Mouse (Mus musculus) T-cell, adult 2 months (primary cell): ENCODE measurements around the gene Dao.
A peak's percentile ranks its signal among the peaks of the same experiment; 100 is the strongest.

ENCODE experiments used
- DNase-seq: peaks from one replicate; pipeline ENCODE4 v3.0.0; 2022; ENCODE audit warnings: low spot score

Dao gene

GRCm38 (mm10) chr5:114028111-114028510 lies 24.6 kb downstream of the Dao start:
- DNase-seq: no peak

DNA sequence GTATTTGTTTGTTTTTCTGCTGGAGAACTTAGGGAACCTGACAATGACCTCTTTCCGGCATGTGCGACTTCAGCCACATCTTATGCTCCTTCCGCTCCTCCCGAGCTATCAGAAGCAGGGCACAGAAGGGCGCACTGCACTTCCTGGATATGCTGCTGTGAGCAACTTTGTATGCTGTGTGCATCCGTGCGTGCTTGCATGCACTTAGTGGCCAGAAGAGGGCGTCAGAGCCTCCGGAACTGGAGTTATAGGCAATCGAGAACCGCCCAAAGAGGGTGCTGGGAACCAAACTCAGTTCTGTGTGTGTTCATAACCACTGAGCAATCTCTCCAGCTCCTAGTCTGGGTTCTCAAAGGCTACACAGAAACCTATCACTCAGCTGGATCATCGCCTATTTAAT lies 27.1 kb downstream of the Dao start:
- DNase-seq: no peak

GRCm38 (mm10) chr5:114032161-114032763 lies 28.8 kb downstream of the Dao start:
- DNase-seq: no peak

GRCm38 (mm10) chr5:114034393-114034792 lies 30.9 kb downstream of the Dao start:
- no peak for DNase-seq

DNA sequence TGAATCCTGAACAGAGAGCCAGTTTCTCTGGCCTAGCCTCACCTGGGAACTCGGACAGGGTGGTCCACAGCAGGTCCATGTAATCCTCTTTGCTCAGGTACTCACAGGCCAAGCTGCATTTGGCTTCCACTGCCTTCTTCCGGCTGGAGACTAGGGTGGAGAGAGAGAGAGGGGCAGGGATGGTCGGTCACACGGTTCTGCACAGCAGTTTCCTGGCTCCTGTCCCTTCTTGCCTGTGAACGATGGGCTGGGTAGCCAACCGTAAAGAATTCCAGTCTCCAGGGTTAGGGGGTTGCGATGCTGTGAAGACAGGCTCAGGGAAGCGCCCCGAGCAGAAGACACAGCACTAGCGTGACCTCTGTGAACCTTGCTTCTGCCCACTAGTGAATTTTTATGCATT lies 31.6 kb downstream of the Dao start:
- no peak for DNase-seq

- DNase-seq: no peak
These were observed 37.0 kb downstream of the Dao start for GRCm38 (mm10) chr5:114040508-114040907.

GRCm38 (mm10) chr5:114040911-114041310 lies 37.4 kb downstream of the Dao start:
- no peak for DNase-seq

DNA sequence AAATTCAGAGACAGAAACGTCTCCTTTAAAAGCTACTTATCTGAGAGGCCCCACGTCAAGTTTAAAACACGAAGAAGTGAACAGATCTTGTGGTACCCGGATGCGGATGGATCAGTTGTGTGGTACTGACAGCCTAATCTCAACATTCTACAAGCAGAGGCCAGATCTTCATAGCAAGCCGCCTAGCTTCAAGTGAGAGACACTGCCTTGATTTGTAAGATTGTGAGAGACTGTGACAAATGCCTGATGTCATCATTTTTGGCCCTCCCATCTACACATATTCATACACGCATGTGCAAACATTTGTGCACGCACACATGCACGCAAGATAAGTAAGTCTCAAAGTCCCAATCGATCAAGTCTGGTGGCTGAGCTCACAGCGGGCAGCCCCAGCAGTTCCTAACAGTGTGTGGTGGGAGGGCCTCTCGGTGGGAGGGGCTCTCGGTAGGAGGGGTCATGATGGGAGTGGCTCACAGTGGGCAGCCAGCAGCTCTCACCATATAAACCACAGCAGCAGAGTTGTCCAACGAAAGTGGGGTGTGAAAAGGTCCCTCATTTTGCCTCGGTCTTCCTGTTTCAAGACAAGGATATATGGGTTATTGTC lies 37.9 kb downstream of the Dao start:
- no peak for DNase-seq

DNA sequence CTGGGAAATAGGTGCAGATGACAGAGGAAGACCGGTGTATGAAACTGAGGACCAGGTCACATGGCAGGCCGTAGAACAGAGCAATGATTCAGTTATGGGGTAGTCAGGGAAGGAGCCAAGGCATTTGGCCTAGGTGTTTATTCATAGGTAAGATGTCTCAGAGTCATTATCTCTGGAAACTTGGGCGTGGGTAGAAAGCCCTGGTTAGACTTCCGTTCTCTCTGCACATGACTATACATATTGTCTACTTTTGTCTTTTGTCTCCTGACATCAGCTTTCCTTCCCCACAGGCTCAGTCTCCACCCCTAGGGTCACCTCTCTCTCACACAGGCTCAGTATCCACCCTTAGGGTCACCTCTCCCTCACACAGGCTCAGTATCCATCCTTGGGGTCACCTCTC lies 40.3 kb downstream of the Dao start:
- no peak for DNase-seq

DNA sequence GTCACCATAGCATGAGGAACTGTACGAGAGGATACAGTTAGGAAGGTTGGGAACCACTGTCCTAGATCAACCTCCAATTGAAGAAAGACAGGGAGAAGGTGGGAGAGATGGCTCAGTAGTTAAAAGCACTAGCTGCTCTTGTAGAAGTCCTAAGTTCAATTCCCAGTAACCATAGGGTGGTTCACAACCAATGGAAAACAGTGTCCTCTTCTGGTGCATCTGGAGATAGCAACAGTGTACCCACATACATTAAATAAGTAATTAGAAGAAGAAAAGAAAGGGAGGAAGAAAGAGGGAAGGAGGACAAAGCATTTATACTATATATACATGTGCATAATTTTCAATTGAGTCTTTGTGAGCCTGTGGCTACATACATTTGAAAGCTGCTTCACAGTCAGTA lies 41.6 kb downstream of the Dao start:
- DNase-seq: no peak

GRCm38 (mm10) chr5:114046151-114046550 lies 42.6 kb downstream of the Dao start:
- no peak for DNase-seq

- no peak for DNase-seq
These were observed 43.1 kb downstream of the Dao start for GRCm38 (mm10) chr5:114046604-114047003.

GRCm38 (mm10) chr5:114047182-114047581 lies 43.7 kb downstream of the Dao start:
- DNase-seq: no peak

DNA sequence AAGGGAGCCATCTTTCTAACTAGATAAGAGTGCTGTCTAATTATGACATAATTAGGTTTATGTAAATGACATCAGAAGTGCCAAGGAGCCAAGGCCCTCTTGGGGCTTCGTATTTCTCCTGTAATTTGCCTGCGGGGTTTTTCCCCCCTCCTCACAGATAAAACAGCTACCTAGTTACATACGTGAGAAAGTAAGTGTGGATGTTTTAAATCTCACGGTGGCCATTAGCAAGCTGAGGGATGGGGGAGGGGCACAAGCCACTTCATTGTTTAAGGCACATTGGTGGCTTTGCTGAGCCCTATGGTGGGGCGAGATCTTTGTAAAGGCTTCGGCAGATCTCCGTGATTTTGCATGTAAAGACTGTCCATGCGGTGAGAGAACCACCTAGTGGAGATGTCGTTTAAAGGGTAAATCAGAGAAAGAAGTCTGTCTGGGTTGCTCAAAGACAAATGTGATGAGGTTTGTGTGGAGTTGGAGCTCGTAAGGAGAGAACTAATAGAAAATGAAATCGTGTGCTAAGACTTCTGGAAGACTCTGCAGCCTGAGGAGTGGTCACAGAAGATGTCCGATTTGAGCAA lies 45.3 kb downstream of the Dao start:
- DNase-seq: no peak

DNA sequence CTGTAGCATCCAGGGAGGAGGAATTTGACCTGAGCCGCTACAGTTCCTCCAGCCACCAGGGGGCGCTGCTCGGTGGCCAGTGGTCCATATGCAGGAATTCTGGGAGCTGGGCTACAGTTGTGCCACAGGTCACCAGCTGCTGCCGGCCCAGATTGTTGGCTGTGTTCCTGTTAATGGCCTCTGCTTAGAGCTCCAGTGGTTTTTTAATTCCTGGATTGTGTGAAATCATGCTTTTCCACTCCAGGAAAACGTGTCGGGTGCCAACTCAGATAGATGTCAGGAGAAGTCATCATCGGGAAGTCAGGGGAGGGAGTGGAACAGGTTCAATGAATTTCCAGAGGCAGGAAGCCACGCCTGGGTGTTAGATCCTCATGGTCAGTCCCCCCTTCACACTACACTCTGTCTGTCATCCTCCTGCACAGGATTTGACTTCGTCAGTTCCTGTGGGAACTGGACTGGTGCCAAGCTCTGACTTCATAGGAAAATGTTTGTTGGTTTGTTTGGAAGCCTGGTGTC lies 48.8 kb downstream of the Dao start:
- DNase-seq: peak; percentile 27

DNA sequence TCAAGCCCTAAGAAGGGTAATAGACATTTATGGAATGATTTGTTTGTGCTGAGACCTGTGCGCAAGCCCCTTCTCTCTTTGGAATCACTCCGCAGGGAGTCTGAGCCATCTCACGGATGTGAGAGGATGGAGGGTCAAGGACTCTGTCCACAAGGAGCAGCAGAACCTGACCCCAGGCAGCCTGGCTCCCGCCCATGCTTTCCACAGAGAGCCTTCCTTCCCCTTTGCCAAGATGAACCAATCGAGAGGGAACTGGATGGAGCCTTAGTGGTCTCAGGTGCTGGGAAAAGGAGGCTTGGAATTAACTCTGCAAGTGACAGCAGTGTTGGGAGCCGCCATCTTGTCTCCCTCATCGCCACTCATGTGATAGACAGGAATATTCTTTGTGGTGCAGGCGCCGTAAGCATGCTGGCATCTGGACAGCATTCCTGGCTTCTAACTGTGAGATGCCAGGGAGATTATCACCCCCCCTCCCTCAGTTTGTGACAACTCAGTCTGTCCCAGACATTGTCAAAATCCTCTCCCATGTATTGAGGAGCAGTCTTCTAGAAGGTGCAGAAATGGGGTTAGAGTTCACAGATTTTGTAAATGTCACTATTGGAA lies 53.7 kb downstream of the Dao start:
- no peak for DNase-seq

DNA sequence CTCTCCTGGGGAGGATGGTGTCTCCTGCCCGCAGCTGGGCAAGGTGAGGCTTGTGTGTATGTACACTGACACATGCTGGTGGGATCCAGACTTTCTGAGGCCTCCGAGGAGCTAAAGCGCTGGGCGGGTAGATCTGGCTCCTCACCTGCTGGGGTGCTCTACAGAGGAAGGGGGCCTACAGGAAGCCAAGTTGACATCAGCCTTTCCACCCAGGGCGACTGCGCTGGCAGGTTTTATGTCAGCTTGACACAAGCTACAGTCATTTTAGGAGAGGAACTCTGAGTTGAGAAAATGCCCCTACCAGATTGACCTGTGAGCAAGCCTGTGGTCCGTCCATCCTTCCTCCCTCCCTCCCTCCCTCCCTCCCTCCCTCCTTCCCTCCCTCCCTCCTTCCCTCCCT lies 58.2 kb downstream of the Dao start:
- no peak for DNase-seq

- DNase-seq: no peak
These were observed 60.5 kb downstream of the Dao start for GRCm38 (mm10) chr5:114063958-114064357.

- DNase-seq: no peak
These were observed 61.7 kb downstream of the Dao start, which contains the start of gene Usp30 for GRCm38 (mm10) chr5:114065161-114065560. Usp30 (plus strand) TSS chr5:114065461.

GRCm38 (mm10) chr5:114066601-114067000 lies 63.1 kb downstream of the Dao start:
- DNase-seq: no peak

DNA sequence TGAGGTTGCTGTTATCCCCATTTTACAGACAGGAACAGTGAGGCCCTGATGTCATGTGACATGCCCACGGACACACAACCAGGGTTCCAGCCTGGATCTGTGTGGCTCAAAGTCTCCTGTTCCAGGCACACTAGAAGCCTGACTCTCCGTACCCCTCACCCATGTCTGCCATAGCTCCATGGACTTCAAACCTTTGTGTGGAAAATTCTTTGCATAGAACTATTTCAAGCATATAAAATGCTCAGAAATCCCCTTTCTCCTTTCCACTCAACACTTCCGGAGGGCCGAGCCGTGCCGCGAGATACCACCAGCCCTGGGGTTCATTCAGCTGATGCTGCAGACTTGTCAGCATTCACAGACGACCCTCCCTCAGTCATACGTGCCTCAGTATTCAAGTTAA lies 64.0 kb downstream of the Dao start:
- DNase-seq: no peak

GRCm38 (mm10) chr5:114067982-114068381 lies 64.5 kb downstream of the Dao start:
- no peak for DNase-seq

- DNase-seq: no peak
These were observed 67.4 kb downstream of the Dao start for GRCm38 (mm10) chr5:114070858-114071257.
